Mouse (Mus musculus) kidney, embryonic 14.5 days (tissue): ENCODE data around the gene Wap. TPM values are rescaled to one million over a fixed set of nuclear protein-coding genes. Genes with fewer than 3 reads are reported as not detected.

Source experiments
- ATAC-seq: fragments of 200-750 bp; cut with Nextera tagmentation; 2 replicates; pipeline ENCODE4 v1.8.0; 2017; ENCODE audit warnings: moderate number of reproducible peaks, mild to moderate bottlenecking, moderate TSS enrichment, moderate library complexity; ENCODE audit not compliant: low FRiP score, low TSS enrichment
- H3K27ac ChIP-seq: fragments of 300-500 bp; sonication (generic); 2 replicates; pipeline ENCODE4 v1.5.1; 2014; ENCODE audit warnings: low read depth, mild to moderate bottlenecking, low read length, moderate library complexity, mixed read lengths
- H3K27me3 ChIP-seq: fragments of 300-500 bp; sonication (generic); 2 replicates; pipeline ENCODE4 v1.6.1; 2014; ENCODE audit warnings: mild to moderate bottlenecking, low read length; ENCODE audit not compliant: control insufficient read depth, insufficient read depth
- H3K36me3 ChIP-seq: fragments of 300-500 bp; sonication (generic); 2 replicates; pipeline ENCODE4 v1.6.1; 2014; ENCODE audit warnings: low read length, mixed read lengths; ENCODE audit not compliant: control insufficient read depth, insufficient read depth
- H3K4me1 ChIP-seq: fragments of 300-500 bp; sonication (generic); 2 replicates; pipeline ENCODE4 v1.6.1; 2014; ENCODE audit warnings: low read length, mixed read lengths; ENCODE audit not compliant: control insufficient read depth, insufficient read depth
- H3K4me2 ChIP-seq: fragments of 300-500 bp; sonication (generic); replicated peaks from 2 replicates; pipeline ENCODE4 v1.6.1; 2014; ENCODE audit warnings: low read depth, mild to moderate bottlenecking, low read length
- H3K4me3 ChIP-seq: fragments of 300-500 bp; sonication (generic); 2 replicates; pipeline ENCODE4 v1.5.1; 2014; ENCODE audit warnings: mild to moderate bottlenecking, low read length
- H3K9ac ChIP-seq: fragments of 300-500 bp; sonication (generic); 2 replicates; pipeline ENCODE4 v1.6.1; 2014; ENCODE audit warnings: low read depth, mild to moderate bottlenecking, low read length, moderate library complexity
- H3K9me3 ChIP-seq: fragments of 300-500 bp; sonication (generic); 2 replicates; pipeline ENCODE4 v1.6.1; 2016; ENCODE audit warnings: low read length; ENCODE audit not compliant: control insufficient read depth
- WGBS: fragments of 180-500 bp; shearing (Covaris S2); extraction: QIAGEN DNeasy Blood & Tissue Kit; methylation state at CpG from one replicate; pipeline ENCODE4 v1.1.7; 2014; 5-methylcytosine and 5-hydroxymethylcytosine counted together
- polyA plus RNA-seq: library from polyadenylated mRNA; unstranded; fragments of >200 nt; fragmentation: Nextera tagmentation; extraction: Ambion mirVana; gene quantifications from 2 replicates; pipeline ENCODE4 v1.2.1, GENCODE M21; 2014

Wap gene
- polyA plus RNA-seq, 1 experiment from 2014 or later: not detected

GRCm38 (mm10) chr11:6595339-6595738 lies 43.1 kb downstream of the Wap start:
- 90% methylated on average over 5 of the region's 5 CpGs for WGBS

GRCm38 (mm10) chr11:6594845-6595244 lies 43.6 kb downstream of the Wap start:
- 85% methylated on average over 6 of the region's 6 CpGs for WGBS
- H3K27me3 ChIP-seq: no peaks in the 10 kb centered on the region
- no peaks in the 10 kb centered on the region for H3K9me3 ChIP-seq
- H3K4me2 ChIP-seq: no peak overlapping the region
- H3K4me1 ChIP-seq: peaks cover 11% of the 10 kb centered on the region
- no peak for ATAC-seq
- H3K4me3 ChIP-seq: no peak overlapping the region
- peaks cover 88% of the 10 kb centered on the region for H3K36me3 ChIP-seq
- H3K9ac ChIP-seq: no peak overlapping the region
- H3K27ac ChIP-seq: no peak overlapping the region

More at GRCm38 (mm10) chr11:6595339-6595738, 43.1 kb downstream of the Wap start:
- Histone ChIP-seq H3K4me2 (no peak overlapping the region), H3K27me3 (no peaks in the 10 kb centered on the region), H3K36me3 (peaks cover 83% of the 10 kb centered on the region), H3K9me3 (no peaks in the 10 kb centered on the region), H3K9ac (no peak overlapping the region), H3K4me1 (peaks cover 11% of the 10 kb centered on the region), H3K4me3 (no peak overlapping the region), H3K27ac (no peak overlapping the region)
- no peak for ATAC-seq

- H3K27ac ChIP-seq: no peak overlapping the region
- no peak overlapping the region for H3K9ac ChIP-seq
- no peak overlapping the region for H3K4me2 ChIP-seq
- peaks cover 3% of the 10 kb centered on the region for H3K4me1 ChIP-seq
- no peaks in the 10 kb centered on the region for H3K9me3 ChIP-seq
- H3K36me3 ChIP-seq: peaks cover 99% of the 10 kb centered on the region
- ATAC-seq: no peak
- 82% methylated on average over 11 of the region's 11 CpGs for WGBS
- no peaks in the 10 kb centered on the region for H3K27me3 ChIP-seq
- no peak overlapping the region for H3K4me3 ChIP-seq
Measured at GRCm38 (mm10) chr11:6593406-6593805, 45.0 kb downstream of the Wap start.

GRCm38 (mm10) chr11:6590933-6591675 lies 47.3 kb downstream of the Wap start:
- H3K36me3 ChIP-seq: peaks cover 87% of the 10 kb centered on the region

GRCm38 (mm10) chr11:6589838-6590237 lies 48.6 kb downstream of the Wap start:
- H3K4me1 ChIP-seq: no peaks in the 10 kb centered on the region
- H3K9me3 ChIP-seq: no peaks in the 10 kb centered on the region
- peaks cover 82% of the 10 kb centered on the region for H3K36me3 ChIP-seq
- no peak for ATAC-seq
- H3K4me3 ChIP-seq: no peak overlapping the region
- H3K9ac ChIP-seq: no peak overlapping the region
- H3K27ac ChIP-seq: no peak overlapping the region
- 90% methylated on average over 7 of the region's 7 CpGs for whole genome bisulfite sequencing
- no peak overlapping the region for H3K4me2 ChIP-seq
- no peaks in the 10 kb centered on the region for H3K27me3 ChIP-seq

More at GRCm38 (mm10) chr11:6590933-6591675, 47.3 kb downstream of the Wap start:
- Histone ChIP-seq H3K4me1 (no peaks in the 10 kb centered on the region), H3K9ac (no peak overlapping the region), H3K4me3 (no peak overlapping the region), H3K27me3 (no peaks in the 10 kb centered on the region), H3K27ac (no peak overlapping the region), H3K9me3 (no peaks in the 10 kb centered on the region), H3K4me2 (no peak overlapping the region)
- ATAC-seq: no peak
- 90% methylated on average over 10 of the region's 10 CpGs for WGBS

- Histone ChIP-seq H3K27ac (no peak overlapping the region), H3K27me3 (no peaks in the 10 kb centered on the region), H3K36me3 (peaks cover 72% of the 10 kb centered on the region), H3K4me2 (no peak overlapping the region), H3K4me3 (no peak overlapping the region), H3K9me3 (no peaks in the 10 kb centered on the region), H3K4me1 (no peaks in the 10 kb centered on the region), H3K9ac (no peak overlapping the region)
- 86% methylated on average over 7 of the region's 7 CpGs for WGBS
- no peak for ATAC-seq
Measured at GRCm38 (mm10) chr11:6588295-6588694, 50.1 kb downstream of the Wap start.

GRCm38 (mm10) chr11:6587249-6587940 lies 51.0 kb downstream of the Wap start:
- Histone ChIP-seq H3K9me3 (no peaks in the 10 kb centered on the region), H3K4me1 (no peaks in the 10 kb centered on the region), H3K27me3 (no peaks in the 10 kb centered on the region), H3K4me2 (no peak overlapping the region), H3K9ac (no peak overlapping the region), H3K36me3 (peaks cover 63% of the 10 kb centered on the region), H3K4me3 (no peak overlapping the region), H3K27ac (no peak overlapping the region)
- ATAC-seq: no peak
- 93% methylated on average over 7 of the region's 7 CpGs for WGBS

GRCm38 (mm10) chr11:6586660-6587059 lies 51.8 kb downstream of the Wap start:
- Histone ChIP-seq H3K27ac (no peak overlapping the region), H3K4me1 (no peaks in the 10 kb centered on the region), H3K4me3 (no peak overlapping the region), H3K9me3 (no peaks in the 10 kb centered on the region), H3K27me3 (no peaks in the 10 kb centered on the region), H3K4me2 (no peak overlapping the region), H3K9ac (no peak overlapping the region), H3K36me3 (peaks cover 56% of the 10 kb centered on the region)
- no peak for ATAC-seq
- WGBS: 84% methylated on average over 3 of the region's 3 CpGs

- H3K9ac ChIP-seq: no peak overlapping the region
- WGBS: 91% methylated on average over 8 of the region's 8 CpGs
- no peak overlapping the region for H3K4me3 ChIP-seq
- H3K9me3 ChIP-seq: no peaks in the 10 kb centered on the region
- H3K27ac ChIP-seq: no peak overlapping the region
- no peaks in the 10 kb centered on the region for H3K27me3 ChIP-seq
- H3K36me3 ChIP-seq: peaks cover 46% of the 10 kb centered on the region
- no peak for ATAC-seq
- H3K4me2 ChIP-seq: no peak overlapping the region
- no peaks in the 10 kb centered on the region for H3K4me1 ChIP-seq
Measured at GRCm38 (mm10) chr11:6585748-6586147, 52.7 kb downstream of the Wap start.
